Mouse (Mus musculus): ENCODE measurements around the gene Ss18l1. TPM values are rescaled to one million over a fixed set of nuclear protein-coding genes. Genes with fewer than 3 reads are reported as not detected.

Ss18l1 gene
- polyA plus RNA-seq, 1 experiment from 2014 or later = 3.9 TPM

DNA sequence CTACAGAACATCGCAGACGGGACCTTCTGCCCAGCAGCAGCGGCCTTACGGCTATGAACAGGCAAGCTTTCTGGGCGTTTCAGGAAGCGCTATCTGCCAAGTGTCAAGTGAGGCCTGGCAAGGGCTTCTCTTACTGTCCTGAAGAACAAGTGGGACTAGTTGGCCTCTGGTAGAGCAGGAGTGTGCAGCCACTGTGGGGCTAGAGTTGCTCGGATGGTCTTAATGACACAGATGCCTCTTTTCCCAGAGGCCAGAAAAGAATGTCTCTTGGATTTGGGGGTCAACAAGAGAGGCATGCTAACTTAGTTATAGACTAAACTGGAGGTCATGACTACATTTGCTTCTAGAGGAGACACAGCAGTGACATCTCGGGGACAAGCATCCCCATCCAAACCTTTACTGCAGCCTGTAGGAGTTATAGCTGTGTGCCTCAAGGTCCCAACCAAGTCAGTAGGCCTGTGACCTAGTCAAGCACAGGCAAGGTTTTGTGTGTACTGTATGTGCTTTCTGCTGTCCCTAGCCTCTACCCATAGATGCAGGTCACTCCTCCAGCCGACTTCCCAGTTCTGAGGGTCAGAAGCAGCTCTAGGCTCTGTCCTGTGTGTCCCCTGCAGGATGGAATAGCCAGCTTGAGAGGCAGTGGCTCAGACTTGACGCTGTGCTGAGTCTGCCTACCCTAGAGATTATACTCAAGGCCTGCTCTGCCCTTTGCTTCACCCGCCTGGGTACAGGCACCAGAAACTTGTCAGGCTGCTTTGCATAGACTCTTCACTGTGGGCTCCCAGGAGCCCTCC, 21.2 kb downstream of the Ss18l1 start:
- Histone ChIP-seq H3K4me1 (replicated peaks; ENCODE audit: insufficient read depth, low read length) (no peaks in the 10 kb centered on the region), H3K27ac (no peak overlapping the region), H3K36me3 (ENCODE audit: insufficient read depth, low read length) (peaks cover 42% of the 10 kb centered on the region), H3K9me3 (replicated peaks; ENCODE audit: low read length) (no peaks in the 10 kb centered on the region), H3K27me3 (ENCODE audit: insufficient read depth, low read length) (no peaks in the 10 kb centered on the region), H3K4me3 (replicated peaks; ENCODE audit: low read depth, low read length) (no peak overlapping the region), H3K9ac (ENCODE audit: low read depth, low read length) (no peak overlapping the region), H3K4me2 (ENCODE audit: low read length) (no peak overlapping the region)
- TF ChIP-seq CTCF (IDR thresholded peaks at IDR 0.05; ENCODE audit: low read depth) = no peak
- DNase-seq (ENCODE audit: low spot score) (no peak), ATAC-seq (replicated peaks; ENCODE audit: low FRiP score, low read depth) (no peak)
- WGBS = 94% methylated on average over 11 of the region's 11 CpGs

- ATAC-seq (replicated peaks; ENCODE audit: low FRiP score, low read depth) (peak; percentile 35; the same call in 1 of the 2 replicates), DNase-seq (ENCODE audit: low spot score) (no peak)
- peak overlapping the region; percentile 64 for H3K4me3 ChIP-seq (replicated peaks; ENCODE audit: low read depth, low read length)
- 0 out of 2 replicates have a peak, but pooled peaks cover 4% of the 10 kb centered on the region for H3K36me3 ChIP-seq (ENCODE audit: insufficient read depth, low read length)
- peak overlapping the region; percentile 58 for H3K9ac ChIP-seq (ENCODE audit: low read depth, low read length)
- WGBS = 33% methylated on average over 20 of the region's 20 CpGs
- no peaks in the 10 kb centered on the region for H3K27me3 ChIP-seq (ENCODE audit: insufficient read depth, low read length)
- peak overlapping the region; percentile 76 for H3K27ac ChIP-seq
- H3K4me2 ChIP-seq (ENCODE audit: low read length) = peak overlapping the region; percentile 68
- no peaks in the 10 kb centered on the region for H3K9me3 ChIP-seq (replicated peaks; ENCODE audit: low read length)
- peaks cover 6% of the 10 kb centered on the region; the same call in 1 of the 2 replicates for H3K4me1 ChIP-seq (replicated peaks; ENCODE audit: insufficient read depth, low read length)
- TF ChIP-seq CTCF (IDR thresholded peaks at IDR 0.05; ENCODE audit: low read depth) = no peak
Observed at GRCm38 (mm10) chr2:180069770-180070480, 27.6 kb downstream of the Ss18l1 start.

DNA sequence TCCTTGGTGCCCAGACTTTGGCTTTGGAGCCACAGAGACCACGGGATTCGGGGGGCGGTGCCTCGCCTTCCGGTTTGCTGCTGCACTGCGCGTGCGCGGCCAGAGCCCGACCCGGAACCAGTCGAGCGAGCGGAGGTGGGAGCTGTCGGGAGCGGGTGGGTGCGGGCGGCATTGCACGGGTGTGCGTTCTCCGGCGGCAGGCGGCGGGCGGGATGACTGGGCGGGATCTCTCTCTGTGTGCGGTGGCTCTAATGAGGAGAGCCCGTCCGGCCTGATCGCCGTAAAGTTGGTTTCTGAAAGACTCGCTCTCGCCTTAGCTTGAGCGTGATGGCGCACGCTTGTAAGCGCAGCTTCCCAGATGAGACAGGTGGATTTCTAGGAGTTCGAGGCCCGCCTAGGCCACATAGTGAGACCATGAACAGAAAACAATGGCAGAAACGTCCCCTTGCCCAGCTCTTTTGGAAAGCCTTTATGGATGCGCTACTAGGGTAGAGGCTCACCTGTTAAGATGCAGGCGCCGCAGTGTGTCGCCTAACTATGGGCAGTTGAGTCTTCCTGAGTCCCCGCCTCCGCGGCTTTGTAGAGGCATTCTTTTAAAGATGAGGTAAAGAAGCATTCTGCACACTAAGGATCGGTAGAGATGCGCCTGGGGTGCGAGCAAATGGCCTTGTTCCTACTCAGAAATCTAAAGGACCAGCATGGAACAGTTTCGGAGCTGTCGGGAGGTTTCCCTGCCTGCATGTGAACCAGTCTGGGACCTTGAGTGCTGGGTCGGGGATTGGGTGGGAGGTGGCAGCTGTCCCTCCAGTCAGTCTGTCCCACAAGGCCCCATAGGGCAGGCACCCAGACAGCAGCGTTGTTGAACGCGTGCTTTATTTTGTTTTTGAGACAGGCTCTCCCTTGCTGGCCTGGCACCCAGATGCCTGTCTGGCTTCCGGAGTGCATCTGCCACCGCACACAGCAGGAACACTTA, 28.5 kb downstream of the Ss18l1 start, which contains the start of gene Mtg2:
Gene Mtg2 (plus strand): TSS at position 108 of the 973 bp plus-strand sequence.
- H3K9me3 ChIP-seq (replicated peaks; ENCODE audit: low read length) = no peaks in the 10 kb centered on the region
- DNase-seq (ENCODE audit: low spot score) (peak; percentile 95), ATAC-seq (replicated peaks; ENCODE audit: low FRiP score, low read depth) (peak; percentile 96)
- peaks cover 6% of the 10 kb centered on the region; the same call in 1 of the 2 replicates for H3K4me1 ChIP-seq (replicated peaks; ENCODE audit: insufficient read depth, low read length)
- H3K36me3 ChIP-seq (ENCODE audit: insufficient read depth, low read length) = 0 out of 2 replicates have a peak, but pooled peaks cover 4% of the 10 kb centered on the region
- H3K4me2 ChIP-seq (ENCODE audit: low read length) = peak within 1 kb of the TSS; percentile 68
- H3K4me3 ChIP-seq (replicated peaks; ENCODE audit: low read depth, low read length) = peak within 1 kb of the TSS; percentile 64
- H3K9ac ChIP-seq (ENCODE audit: low read depth, low read length) = peak within 1 kb of the TSS; percentile 58
- WGBS = 4% methylated on average over 58 of the region's 58 CpGs
- H3K27ac ChIP-seq = peak within 1 kb of the TSS; percentile 76
- 0 out of 2 replicates have a peak, but pooled peaks have one; percentile 0 for TF ChIP-seq CTCF (IDR thresholded peaks at IDR 0.05; ENCODE audit: low read depth)
- no peaks in the 10 kb centered on the region for H3K27me3 ChIP-seq (ENCODE audit: insufficient read depth, low read length)

- 83% methylated on average over 2 of the region's 2 CpGs for WGBS
- no peak overlapping the region for H3K4me2 ChIP-seq (ENCODE audit: low read length)
- peaks cover 6% of the 10 kb centered on the region; the same call in 1 of the 2 replicates for H3K4me1 ChIP-seq (replicated peaks; ENCODE audit: insufficient read depth, low read length)
- DNase-seq (ENCODE audit: low spot score) = no peak
- H3K9me3 ChIP-seq (replicated peaks; ENCODE audit: low read length) = no peaks in the 10 kb centered on the region
- TF ChIP-seq CTCF (IDR thresholded peaks at IDR 0.05; ENCODE audit: low read depth) = no peak
- H3K4me3 ChIP-seq (replicated peaks; ENCODE audit: low read depth, low read length) = no peak overlapping the region
- H3K27ac ChIP-seq = no peak overlapping the region
- no peak overlapping the region for H3K9ac ChIP-seq (ENCODE audit: low read depth, low read length)
- ATAC-seq (replicated peaks; ENCODE audit: low FRiP score, low read depth) = no peak
- no peaks in the 10 kb centered on the region for H3K27me3 ChIP-seq (ENCODE audit: insufficient read depth, low read length)
- 0 out of 2 replicates have a peak, but pooled peaks cover 4% of the 10 kb centered on the region for H3K36me3 ChIP-seq (ENCODE audit: insufficient read depth, low read length)
Observed at GRCm38 (mm10) chr2:180071671-180072070, 29.4 kb downstream of the Ss18l1 start.

GRCm38 (mm10) chr2:180072886-180073285, 30.6 kb downstream of the Ss18l1 start:
- 0 out of 2 replicates have a peak, but pooled peaks cover 4% of the 10 kb centered on the region for H3K36me3 ChIP-seq (ENCODE audit: insufficient read depth, low read length)
- no peak overlapping the region for H3K4me2 ChIP-seq (ENCODE audit: low read length)
- TF ChIP-seq CTCF (IDR thresholded peaks at IDR 0.05; ENCODE audit: low read depth) = no peak
- no peak overlapping the region for H3K27ac ChIP-seq
- 93% methylated on average over 7 of the region's 7 CpGs for WGBS
- DNase-seq (ENCODE audit: low spot score) (no peak), ATAC-seq (replicated peaks; ENCODE audit: low FRiP score, low read depth) (no peak)
- H3K9ac ChIP-seq (ENCODE audit: low read depth, low read length) = no peak overlapping the region
- no peaks in the 10 kb centered on the region for H3K27me3 ChIP-seq (ENCODE audit: insufficient read depth, low read length)
- H3K9me3 ChIP-seq (replicated peaks; ENCODE audit: low read length) = no peaks in the 10 kb centered on the region
- H3K4me3 ChIP-seq (replicated peaks; ENCODE audit: low read depth, low read length) = no peak overlapping the region
- H3K4me1 ChIP-seq (replicated peaks; ENCODE audit: insufficient read depth, low read length) = peaks cover 6% of the 10 kb centered on the region; the same call in 1 of the 2 replicates

Data from kidney, postnatal 0 days (tissue).